Mouse (Mus musculus): Measurements from ENCODE around the gene Bdkrb2. TPM values are rescaled to one million over a fixed set of nuclear protein-coding genes. Genes with fewer than 3 reads are reported as not detected.

Gene Bdkrb2
- polyA plus RNA-seq, 1 experiment from 2014 or later = 1.3 TPM

- ATAC-seq (ENCODE audit: low read depth) = no peak
- H3K4me3 ChIP-seq (ENCODE audit: low read length) = no peak overlapping the region
- H3K4me1 ChIP-seq (replicated peaks; ENCODE audit: control insufficient read depth, insufficient read depth, low read length) = peaks cover 21% of the 10 kb centered on the region
- H3K9ac ChIP-seq (ENCODE audit: low read length) = no peak overlapping the region
- 53% methylated on average over 8 of the region's 8 CpGs for WGBS
- no peaks in the 10 kb centered on the region for H3K36me3 ChIP-seq (ENCODE audit: control insufficient read depth, insufficient read depth, low read length)
- H3K9me3 ChIP-seq (ENCODE audit: control insufficient read depth, low read length) = peaks cover 4% of the 10 kb centered on the region; the same call in 1 of the 2 replicates
- H3K27ac ChIP-seq (ENCODE audit: low read length) = no peak overlapping the region
- no peak overlapping the region for H3K4me2 ChIP-seq (ENCODE audit: low read depth, low read length)
- H3K27me3 ChIP-seq (ENCODE audit: control insufficient read depth, insufficient read depth, low read depth, low read length) = no peaks in the 10 kb centered on the region
Measured at GRCm38 (mm10) chr12:105531724-105532371, 31.2 kb upstream of the Bdkrb2 start.

- H3K4me1 ChIP-seq (replicated peaks; ENCODE audit: control insufficient read depth, insufficient read depth, low read length) = peaks cover 11% of the 10 kb centered on the region
- ATAC-seq (ENCODE audit: low read depth) = no peak
- H3K27ac ChIP-seq (ENCODE audit: low read length) = no peak overlapping the region
- H3K4me3 ChIP-seq (ENCODE audit: low read length) = no peak overlapping the region
- H3K9me3 ChIP-seq (ENCODE audit: control insufficient read depth, low read length) = peaks cover 4% of the 10 kb centered on the region; the same call in 1 of the 2 replicates
- H3K4me2 ChIP-seq (ENCODE audit: low read depth, low read length) = no peak overlapping the region
- H3K9ac ChIP-seq (ENCODE audit: low read length) = 0 out of 2 replicates have a peak overlapping the region, but pooled peaks have one; percentile 1
- no peaks in the 10 kb centered on the region for H3K27me3 ChIP-seq (ENCODE audit: control insufficient read depth, insufficient read depth, low read depth, low read length)
- 81% methylated on average over 4 of the region's 4 CpGs for WGBS
- H3K36me3 ChIP-seq (ENCODE audit: control insufficient read depth, insufficient read depth, low read length) = no peaks in the 10 kb centered on the region
Measured at GRCm38 (mm10) chr12:105534842-105535241, 28.2 kb upstream of the Bdkrb2 start.

- Histone ChIP-seq H3K4me1 (replicated peaks; ENCODE audit: control insufficient read depth, insufficient read depth, low read length) (peaks cover 11% of the 10 kb centered on the region), H3K36me3 (ENCODE audit: control insufficient read depth, insufficient read depth, low read length) (no peaks in the 10 kb centered on the region), H3K4me3 (ENCODE audit: low read length) (no peak overlapping the region), H3K4me2 (ENCODE audit: low read depth, low read length) (no peak overlapping the region), H3K9ac (ENCODE audit: low read length) (0 out of 2 replicates have a peak overlapping the region, but pooled peaks have one; percentile 5), H3K27me3 (ENCODE audit: control insufficient read depth, insufficient read depth, low read depth, low read length) (no peaks in the 10 kb centered on the region), H3K9me3 (ENCODE audit: control insufficient read depth, low read length) (peaks cover 4% of the 10 kb centered on the region; the same call in 1 of the 2 replicates), H3K27ac (ENCODE audit: low read length) (peak overlapping the region; percentile 29)
- 58% methylated on average over 13 of the region's 13 CpGs for WGBS
- ATAC-seq (ENCODE audit: low read depth) = peak; percentile 64; the same call in 1 of the 2 replicates
Measured at GRCm38 (mm10) chr12:105535968-105536760, 26.9 kb upstream of the Bdkrb2 start.

- peaks cover 4% of the 10 kb centered on the region; the same call in 1 of the 2 replicates for H3K9me3 ChIP-seq (ENCODE audit: control insufficient read depth, low read length)
- H3K4me3 ChIP-seq (ENCODE audit: low read length) = no peak overlapping the region
- 0 out of 2 replicates have a peak, but pooled peaks have one; percentile 4 for ATAC-seq (ENCODE audit: low read depth)
- 0 out of 2 replicates have a peak overlapping the region, but pooled peaks have one; percentile 4 for H3K27ac ChIP-seq (ENCODE audit: low read length)
- H3K4me2 ChIP-seq (ENCODE audit: low read depth, low read length) = no peak overlapping the region
- H3K4me1 ChIP-seq (replicated peaks; ENCODE audit: control insufficient read depth, insufficient read depth, low read length) = peaks cover 11% of the 10 kb centered on the region
- H3K27me3 ChIP-seq (ENCODE audit: control insufficient read depth, insufficient read depth, low read depth, low read length) = no peaks in the 10 kb centered on the region
- no peak overlapping the region for H3K9ac ChIP-seq (ENCODE audit: low read length)
- H3K36me3 ChIP-seq (ENCODE audit: control insufficient read depth, insufficient read depth, low read length) = no peaks in the 10 kb centered on the region
- 42% methylated on average over 5 of the region's 5 CpGs for WGBS
Measured at GRCm38 (mm10) chr12:105537162-105537561, 25.9 kb upstream of the Bdkrb2 start.

- no peaks in the 10 kb centered on the region for H3K36me3 ChIP-seq (ENCODE audit: control insufficient read depth, insufficient read depth, low read length)
- peaks cover 4% of the 10 kb centered on the region; the same call in 1 of the 2 replicates for H3K9me3 ChIP-seq (ENCODE audit: control insufficient read depth, low read length)
- no peak for ATAC-seq (ENCODE audit: low read depth)
- H3K4me3 ChIP-seq (ENCODE audit: low read length) = no peak overlapping the region
- peaks cover 13% of the 10 kb centered on the region for H3K4me1 ChIP-seq (replicated peaks; ENCODE audit: control insufficient read depth, insufficient read depth, low read length)
- no peaks in the 10 kb centered on the region for H3K27me3 ChIP-seq (ENCODE audit: control insufficient read depth, insufficient read depth, low read depth, low read length)
- 85% methylated on average over 10 of the region's 10 CpGs for WGBS
- H3K4me2 ChIP-seq (ENCODE audit: low read depth, low read length) = no peak overlapping the region
- no peak overlapping the region for H3K27ac ChIP-seq (ENCODE audit: low read length)
- H3K9ac ChIP-seq (ENCODE audit: low read length) = no peak overlapping the region
Measured at GRCm38 (mm10) chr12:105539649-105540048, 23.4 kb upstream of the Bdkrb2 start.

- H3K36me3 ChIP-seq (ENCODE audit: control insufficient read depth, insufficient read depth, low read length) = no peaks in the 10 kb centered on the region
- H3K9me3 ChIP-seq (ENCODE audit: control insufficient read depth, low read length) = peaks cover 4% of the 10 kb centered on the region; the same call in 1 of the 2 replicates
- ATAC-seq (ENCODE audit: low read depth) = 0 out of 2 replicates have a peak, but pooled peaks have one; percentile 19
- H3K4me1 ChIP-seq (replicated peaks; ENCODE audit: control insufficient read depth, insufficient read depth, low read length) = peaks cover 8% of the 10 kb centered on the region
- H3K27me3 ChIP-seq (ENCODE audit: control insufficient read depth, insufficient read depth, low read depth, low read length) = no peaks in the 10 kb centered on the region
- no peak overlapping the region for H3K27ac ChIP-seq (ENCODE audit: low read length)
- 59% methylated on average over 12 of the region's 12 CpGs for WGBS
- H3K9ac ChIP-seq (ENCODE audit: low read length) = no peak overlapping the region
- no peak overlapping the region for H3K4me3 ChIP-seq (ENCODE audit: low read length)
- no peak overlapping the region for H3K4me2 ChIP-seq (ENCODE audit: low read depth, low read length)
Measured at GRCm38 (mm10) chr12:105541590-105542402, 21.2 kb upstream of the Bdkrb2 start.

GRCm38 (mm10) chr12:105542513-105542912, 20.5 kb upstream of the Bdkrb2 start:
- no peak for ATAC-seq (ENCODE audit: low read depth)
- Histone ChIP-seq H3K36me3 (ENCODE audit: control insufficient read depth, insufficient read depth, low read length) (no peaks in the 10 kb centered on the region), H3K4me2 (ENCODE audit: low read depth, low read length) (no peak overlapping the region), H3K4me1 (replicated peaks; ENCODE audit: control insufficient read depth, insufficient read depth, low read length) (peaks cover 15% of the 10 kb centered on the region), H3K27ac (ENCODE audit: low read length) (no peak overlapping the region), H3K27me3 (ENCODE audit: control insufficient read depth, insufficient read depth, low read depth, low read length) (no peaks in the 10 kb centered on the region), H3K9ac (ENCODE audit: low read length) (no peak overlapping the region), H3K4me3 (ENCODE audit: low read length) (no peak overlapping the region), H3K9me3 (ENCODE audit: control insufficient read depth, low read length) (peaks cover 4% of the 10 kb centered on the region; the same call in 1 of the 2 replicates)
- 75% methylated on average over 3 of the region's 3 CpGs for WGBS

GRCm38 (mm10) chr12:105543176-105543575, 19.9 kb upstream of the Bdkrb2 start:
- Histone ChIP-seq H3K36me3 (ENCODE audit: control insufficient read depth, insufficient read depth, low read length) (no peaks in the 10 kb centered on the region), H3K9me3 (ENCODE audit: control insufficient read depth, low read length) (peaks cover 4% of the 10 kb centered on the region; the same call in 1 of the 2 replicates), H3K4me3 (ENCODE audit: low read length) (no peak overlapping the region), H3K9ac (ENCODE audit: low read length) (no peak overlapping the region), H3K27me3 (ENCODE audit: control insufficient read depth, insufficient read depth, low read depth, low read length) (no peaks in the 10 kb centered on the region), H3K4me1 (replicated peaks; ENCODE audit: control insufficient read depth, insufficient read depth, low read length) (peaks cover 20% of the 10 kb centered on the region), H3K4me2 (ENCODE audit: low read depth, low read length) (no peak overlapping the region), H3K27ac (ENCODE audit: low read length) (no peak overlapping the region)
- WGBS = 75% methylated on average over 8 of the region's 8 CpGs
- no peak for ATAC-seq (ENCODE audit: low read depth)
